8 mouse cellular contexts compared by ENCODE assay signal in genomic region chr3:53729810-53730209, GRCm38 (mm10).
DNase-seq lines count a peak whose midpoint lies in the region; ATAC-seq and TF ChIP-seq lines count a peak whose summit lies in the region.

No protein-coding gene starts in this region.

- no peaks in the 10 kb centered on the region for H3K27me3 ChIP-seq in liver, embryonic 12.5 days (replicated peaks)
- H3K27me3 ChIP-seq in kidney, postnatal 0 days (ENCODE audit: insufficient read depth, low read length) = no peaks in the 10 kb centered on the region
- no peaks in the 10 kb centered on the region for H3K27me3 ChIP-seq in lung, embryonic 16.5 days (ENCODE audit: control insufficient read depth, insufficient read depth, low read depth, low read length)

- no peak overlapping the region for H3K27ac ChIP-seq in liver, embryonic 12.5 days
- H3K27ac ChIP-seq in kidney, postnatal 0 days = no peak overlapping the region
- H3K27ac ChIP-seq in lung, embryonic 16.5 days (ENCODE audit: low read length) = no peak overlapping the region

- H3K9ac ChIP-seq in liver, embryonic 12.5 days = no peak overlapping the region
- no peak overlapping the region for H3K9ac ChIP-seq in kidney, postnatal 0 days (ENCODE audit: low read depth, low read length)
- no peak overlapping the region for H3K9ac ChIP-seq in lung, embryonic 16.5 days (ENCODE audit: low read length)

- H3K4me3 ChIP-seq in liver, embryonic 12.5 days = no peak overlapping the region
- H3K4me3 ChIP-seq in kidney, postnatal 0 days (replicated peaks; ENCODE audit: low read depth, low read length) = no peak overlapping the region
- H3K4me3 ChIP-seq in lung, embryonic 16.5 days (ENCODE audit: low read length) = no peak overlapping the region

- DNase-seq in liver (peak; percentile 45), MN1 (ENCODE audit: low spot score) (no peak)
- DNase-seq in adrenal gland, adult 2 months = peak; percentile 55
- DNase-seq in forelimb bud, embryonic 11.5 days (ENCODE audit: low read depth, low spot score) = peak; percentile 36
- DNase-seq in kidney, postnatal 0 days (ENCODE audit: low spot score) = peak; percentile 70
- peak; percentile 15 for DNase-seq in urinary bladder, postnatal 10 days (ENCODE audit: low spot score)

- no peak overlapping the region for H3K4me2 ChIP-seq in liver, embryonic 12.5 days
- no peak overlapping the region for H3K4me2 ChIP-seq in kidney, postnatal 0 days (ENCODE audit: low read length)
- H3K4me2 ChIP-seq in lung, embryonic 16.5 days (ENCODE audit: low read depth, low read length) = no peak overlapping the region

- no peak for ATAC-seq in liver, embryonic 12.5 days
- no peak for ATAC-seq in kidney, postnatal 0 days (replicated peaks; ENCODE audit: low FRiP score, low read depth)
- ATAC-seq in lung, embryonic 16.5 days (ENCODE audit: low read depth) = peak; percentile 52; the same call in 1 of the 2 replicates

- no peaks in the 10 kb centered on the region for H3K9me3 ChIP-seq in liver, embryonic 12.5 days (replicated peaks)
- no peaks in the 10 kb centered on the region for H3K9me3 ChIP-seq in kidney, postnatal 0 days (replicated peaks; ENCODE audit: low read length)
- H3K9me3 ChIP-seq in lung, embryonic 16.5 days (ENCODE audit: control insufficient read depth, low read length) = peaks cover 2% of the 10 kb centered on the region; the same call in 1 of the 2 replicates

- WGBS in liver, embryonic 12.5 days (ENCODE audit: insufficient replicate concordance) = 12% methylated on average over 5 of the region's 5 CpGs
- WGBS in kidney, postnatal 0 days = 33% methylated on average over 5 of the region's 5 CpGs
- 14% methylated on average over 5 of the region's 5 CpGs for WGBS in lung, embryonic 16.5 days

- no peaks in the 10 kb centered on the region for H3K4me1 ChIP-seq in liver, embryonic 12.5 days
- no peaks in the 10 kb centered on the region for H3K4me1 ChIP-seq in kidney, postnatal 0 days (replicated peaks; ENCODE audit: insufficient read depth, low read length)
- 0 out of 2 replicates have a peak, but pooled peaks cover 3% of the 10 kb centered on the region for H3K4me1 ChIP-seq in lung, embryonic 16.5 days (replicated peaks; ENCODE audit: control insufficient read depth, insufficient read depth, low read length)

- TF ChIP-seq CTCF in kidney, postnatal 0 days (IDR thresholded peaks at IDR 0.05; ENCODE audit: low read depth) = peak; percentile 74

- H3K36me3 ChIP-seq in liver, embryonic 12.5 days = no peaks in the 10 kb centered on the region
- H3K36me3 ChIP-seq in kidney, postnatal 0 days (ENCODE audit: insufficient read depth, low read length) = no peaks in the 10 kb centered on the region
- H3K36me3 ChIP-seq in lung, embryonic 16.5 days (ENCODE audit: control insufficient read depth, insufficient read depth, low read length) = no peaks in the 10 kb centered on the region
